Mouse (Mus musculus) MEL (cell line): ENCODE results near the gene Bcl11b. TPM values are rescaled to one million over a fixed set of nuclear protein-coding genes. Genes with fewer than 3 reads are reported as not detected.

Source experiments
- DNase-seq: peaks from one replicate; pipeline ENCODE4 v3.0.0; 2011; ENCODE audit warnings: low read depth, low spot score
- H3K27ac ChIP-seq: 2 replicates; pipeline ENCODE4 v1.5.1; 2012; ENCODE audit warnings: low read depth, mild to moderate bottlenecking, control low read depth, low read length, moderate library complexity; ENCODE audit not compliant: control insufficient read depth
- H3K27me3 ChIP-seq, 2 experiments: fragments of 150-350 bp in 1 of 2; sonication (generic) in 1 of 2; 2 replicates each; pipeline ENCODE4 v1.6.1; 2012; ENCODE audit warnings: low read length in 2 of 2, mild to moderate bottlenecking in 2 of 2, improper control_type of control experiment in 1 of 2, moderate library complexity in 1 of 2; ENCODE audit not compliant: insufficient read depth in 2 of 2, control insufficient read depth in 1 of 2
- H3K36me3 ChIP-seq, 2 experiments: 2 replicates each; pipeline ENCODE4 v1.6.1; 2012 to 2014; ENCODE audit warnings: low read length in 2 of 2, improper control_type of control experiment in 1 of 2, inconsistent platforms in 1 of 2, mild to moderate bottlenecking in 1 of 2; ENCODE audit not compliant: insufficient read depth in 2 of 2, control insufficient read depth in 1 of 2
- H3K4me1 ChIP-seq, 2 experiments: fragments of 150-350 bp in 1 of 2; sonication (generic) in 1 of 2; 2 replicates each; pipeline ENCODE4 v1.6.1; 2012; ENCODE audit warnings: low read length in 2 of 2, improper control_type of control experiment in 1 of 2, mild to moderate bottlenecking in 1 of 2; ENCODE audit not compliant: insufficient read depth in 2 of 2, control insufficient read depth in 1 of 2
- H3K4me3 ChIP-seq, 2 experiments: fragments of 150-350 bp in 1 of 2; sonication (generic) in 1 of 2; 2 replicates each; pipeline ENCODE4 v1.5.1; 2012; ENCODE audit warnings: low read depth in 2 of 2, low read length in 2 of 2, mild to moderate bottlenecking in 2 of 2, moderate library complexity in 2 of 2, control low read depth in 1 of 2, improper control_type of control experiment in 1 of 2; ENCODE audit not compliant: control insufficient read depth in 1 of 2, insufficient read depth in 1 of 2
- H3K79me2 ChIP-seq: 2 replicates; pipeline ENCODE4 v1.6.1; 2012; ENCODE audit warnings: mild to moderate bottlenecking, low read length, moderate library complexity; ENCODE audit not compliant: control insufficient read depth, poor library complexity, insufficient read depth
- H3K9ac ChIP-seq: 2 replicates; pipeline ENCODE4 v1.6.1; 2012; ENCODE audit warnings: low read depth, mild to moderate bottlenecking, control low read depth, low read length, moderate library complexity; ENCODE audit not compliant: control insufficient read depth, poor library complexity, severe bottlenecking
- H3K9me3 ChIP-seq: fragments of 150-350 bp; sonication (generic); replicated peaks from 2 replicates; pipeline ENCODE4 v1.6.1; 2012; ENCODE audit warnings: mild to moderate bottlenecking, low read length, improper control_type of control experiment, moderate library complexity; ENCODE audit not compliant: insufficient read depth
- CTCF ChIP-seq, 3 experiments: IDR thresholded peaks in 2 of 3; conservative IDR thresholded peaks in 1 of 3; 2 replicates each; pipeline ENCODE4 v1.5.1; 2011 to 2012; ENCODE audit warnings: low read length in 3 of 3, low read depth in 2 of 3, mild to moderate bottlenecking in 2 of 3, improper control_type of control experiment in 1 of 3, inconsistent platforms in 1 of 3, mixed read lengths in 1 of 3, moderate library complexity in 1 of 3; ENCODE audit not compliant: control insufficient read depth in 1 of 3, insufficient read depth in 1 of 3, poor library complexity in 1 of 3, severe bottlenecking in 1 of 3
- E2F4 ChIP-seq: IDR thresholded peaks from 2 replicates; pipeline ENCODE4 v1.6.1; 2011; ENCODE audit warnings: low read depth, low read length, improper control_type of control experiment, borderline replicate concordance
- ETS1 ChIP-seq: IDR thresholded peaks from 2 replicates; pipeline ENCODE4 v1.6.1; 2012; ENCODE audit warnings: low read depth, mild to moderate bottlenecking, inconsistent platforms, low read length, improper control_type of control experiment, moderate library complexity
- JUND ChIP-seq: IDR thresholded peaks from 2 replicates; pipeline ENCODE4 v1.6.1; 2011; ENCODE audit warnings: low read depth, mild to moderate bottlenecking, improper control_type of control experiment, low read length
- MEF2A ChIP-seq: IDR thresholded peaks from 2 replicates; pipeline ENCODE4 v1.6.1; 2014; ENCODE audit warnings: low read depth, mild to moderate bottlenecking, inconsistent platforms, low read length, improper control_type of control experiment; ENCODE audit not compliant: poor library complexity, insufficient replicate concordance, severe bottlenecking; ENCODE audit errors: extremely low read depth
- MYB ChIP-seq: IDR thresholded peaks from 2 replicates; pipeline ENCODE4 v1.6.1; 2011; ENCODE audit warnings: mild to moderate bottlenecking, low read depth, low read length, improper control_type of control experiment
- MYC ChIP-seq: IDR thresholded peaks from 2 replicates; pipeline ENCODE4 v1.6.1; 2011; ENCODE audit warnings: low read depth, mild to moderate bottlenecking, low read length, improper control_type of control experiment, moderate library complexity
- NELFE ChIP-seq: IDR thresholded peaks from 2 replicates; pipeline ENCODE4 v1.6.1; 2011; ENCODE audit warnings: low read depth, low read length, improper control_type of control experiment
- NRF1 ChIP-seq: IDR thresholded peaks from 2 replicates; pipeline ENCODE4 v1.6.1; 2014; ENCODE audit warnings: low read depth, mild to moderate bottlenecking, inconsistent platforms, low read length, improper control_type of control experiment, moderate library complexity; ENCODE audit not compliant: poor library complexity, insufficient read depth, severe bottlenecking
- POLR2AphosphoS2 ChIP-seq: IDR thresholded peaks from 2 replicates; pipeline ENCODE4 v1.6.1; 2011; ENCODE audit warnings: low read length, improper control_type of control experiment
- RCOR1 ChIP-seq: IDR thresholded peaks from 2 replicates; pipeline ENCODE4 v1.6.1; 2012; ENCODE audit warnings: low read depth, mild to moderate bottlenecking, inconsistent platforms, low read length, improper control_type of control experiment
- SMC3 ChIP-seq: IDR thresholded peaks from 2 replicates; pipeline ENCODE4 v1.6.1; 2011; ENCODE audit warnings: low read depth, low read length, improper control_type of control experiment
- TAL1 ChIP-seq: IDR thresholded peaks from 2 replicates; pipeline ENCODE4 v1.6.1; 2012; ENCODE audit warnings: mild to moderate bottlenecking, inconsistent platforms, low read length, moderate library complexity, mixed read lengths
- TBP ChIP-seq: IDR thresholded peaks from 2 replicates; pipeline ENCODE4 v1.8.0; 2011; ENCODE audit warnings: low read depth, low read length, improper control_type of control experiment
- TCF12 ChIP-seq: IDR thresholded peaks from 2 replicates; pipeline ENCODE4 v1.6.1; 2014; ENCODE audit warnings: low read depth, mild to moderate bottlenecking, inconsistent platforms, low read length, improper control_type of control experiment, moderate library complexity
- UBTF ChIP-seq: IDR thresholded peaks from 2 replicates; pipeline ENCODE4 v1.6.1; 2012; ENCODE audit warnings: low read depth, mild to moderate bottlenecking, inconsistent platforms, low read length, improper control_type of control experiment, moderate library complexity, borderline replicate concordance; ENCODE audit not compliant: insufficient read depth
- USF1 ChIP-seq: IDR thresholded peaks from 2 replicates; pipeline ENCODE4 v1.6.1; 2014; ENCODE audit warnings: low read depth, mild to moderate bottlenecking, inconsistent platforms, low read length, improper control_type of control experiment, moderate library complexity
- USF2 ChIP-seq, 2 experiments: IDR thresholded peaks; 2 replicates each; pipeline ENCODE4 v1.6.1; 2011 to 2012; ENCODE audit warnings: improper control_type of control experiment in 2 of 2, low read length in 2 of 2, borderline replicate concordance in 1 of 2, inconsistent platforms in 1 of 2, low read depth in 1 of 2, mild to moderate bottlenecking in 1 of 2; ENCODE audit not compliant: insufficient read depth in 1 of 2
- ZC3H11A ChIP-seq: IDR thresholded peaks from 2 replicates; pipeline ENCODE4 v1.6.1; 2012; ENCODE audit warnings: low read depth, mild to moderate bottlenecking, inconsistent platforms, low read length, improper control_type of control experiment
- ZKSCAN1 ChIP-seq: IDR thresholded peaks from 2 replicates; pipeline ENCODE4 v1.6.1; 2012; ENCODE audit warnings: low read depth, mild to moderate bottlenecking, inconsistent platforms, low read length, improper control_type of control experiment, moderate library complexity
- ZMIZ1 ChIP-seq: IDR thresholded peaks from 2 replicates; pipeline ENCODE4 v1.6.1; 2012; ENCODE audit warnings: low read depth, mild to moderate bottlenecking, inconsistent platforms, low read length, improper control_type of control experiment, moderate library complexity
- ZNF384 ChIP-seq: IDR thresholded peaks from 2 replicates; pipeline ENCODE4 v1.6.1; 2012; ENCODE audit warnings: low read depth, mild to moderate bottlenecking, inconsistent platforms, low read length, improper control_type of control experiment
- polyA plus RNA-seq, 2 experiments: library from polyadenylated mRNA; stranded (reverse) in 1 of 2; unstranded in 1 of 2; fragments of >175 nt in 1 of 2; fragments of >200 nt in 1 of 2; gene quantifications; 2 replicates each; pipeline versions ENCODE4 v1.2.1 to v1.2.4; 2012; ENCODE audit warnings: low replicate concordance in 2 of 2, low read depth in 1 of 2; ENCODE audit not compliant: insufficient read length in 2 of 2, insufficient read depth in 1 of 2, missing spikeins in 1 of 2
- total RNA-seq: library from RNA; depleted of rRNA; stranded (reverse); fragments of 300-350 nt; gene quantifications from 2 replicates; pipeline ENCODE4 v1.2.3, GENCODE M21; 2012

The Bcl11b gene
- total and polyA plus RNA-seq, 3 experiments, result not detected

- Histone ChIP-seq H3K27me3 (no peaks in the 10 kb centered on the region), H3K36me3 (no peaks in the 10 kb centered on the region), H3K4me3 (no peak overlapping the region), H3K4me1 (no peaks in the 10 kb centered on the region), H3K9ac (no peak overlapping the region), H3K79me2 (no peaks in the 10 kb centered on the region), H3K9me3 (no peaks in the 10 kb centered on the region), H3K27ac (no peak overlapping the region)
- no peak for TF ChIP-seq JUND
- no peak for TF ChIP-seq ZMIZ1
- TF ChIP-seq NRF1, result no peak
- TF ChIP-seq UBTF, result no peak
- no peak for TF ChIP-seq ZNF384
- TF ChIP-seq CTCF (IDR thresholded peaks at IDR 0.05 in 2 of 3, conservative IDR thresholded peaks at IDR 0.05 in 1 of 3; ENCODE audit: control insufficient read depth in 1 of 3, insufficient read depth in 1 of 3, low read depth in 2 of 3, low read length in 3 of 3, poor library complexity in 1 of 3, severe bottlenecking in 1 of 3), result no peak
- no peak for TF ChIP-seq USF2 (IDR thresholded peaks at IDR 0.05; ENCODE audit: borderline replicate concordance in 1 of 2, insufficient read depth in 1 of 2, low read depth in 1 of 2, low read length in 2 of 2)
- TF ChIP-seq ZC3H11A, result no peak
- TF ChIP-seq MYC, result no peak
- no peak for TF ChIP-seq E2F4
- no peak for TF ChIP-seq TAL1
- TF ChIP-seq SMC3, result no peak
- TF ChIP-seq NELFE, result no peak
- TF ChIP-seq ZKSCAN1, result no peak
- TF ChIP-seq MYB, result no peak
- TF ChIP-seq TCF12, result no peak
- TF ChIP-seq TBP, result no peak
- TF ChIP-seq RCOR1, result no peak
- no peak for TF ChIP-seq MEF2A
- TF ChIP-seq USF1, result no peak
- DNase-seq, result no peak
Observed at GRCm38 (mm10) chr12:107960789-107961491, 42.5 kb downstream of the Bcl11b start.

- no peak overlapping the region for H3K4me3 ChIP-seq
- DNase-seq, result no peak
- TF ChIP-seq NRF1 (no peak), ETS1 (no peak), ZKSCAN1 (no peak), ZC3H11A (no peak), POLR2AphosphoS2 (no peak)
- no peaks in the 10 kb centered on the region for H3K79me2 ChIP-seq
- no peaks in the 10 kb centered on the region for H3K36me3 ChIP-seq
- H3K9ac ChIP-seq, result no peak overlapping the region
- H3K4me1 ChIP-seq, result no peaks in the 10 kb centered on the region
- no peak overlapping the region for H3K27ac ChIP-seq
- no peaks in the 10 kb centered on the region for H3K27me3 ChIP-seq
- no peaks in the 10 kb centered on the region for H3K9me3 ChIP-seq
Observed at GRCm38 (mm10) chr12:107960365-107960764, 43.0 kb downstream of the Bcl11b start.
